Mouse (Mus musculus) kidney, embryonic 14.5 days (tissue): ENCODE data around the gene Atf7ip2. TPM values are rescaled to one million over a fixed set of nuclear protein-coding genes. Genes with fewer than 3 reads are reported as not detected.
"Not testable (repeated sequence)": the region's sequence is repeated elsewhere in the genome, so short reads cannot be mapped to it uniquely, and the experiment has no call there.

Experiments used
- ATAC-seq: fragments of 200-750 bp; cut with Nextera tagmentation; 2 replicates; pipeline ENCODE4 v1.8.0; 2017; ENCODE audit warnings: moderate number of reproducible peaks, mild to moderate bottlenecking, moderate TSS enrichment, moderate library complexity; ENCODE audit not compliant: low FRiP score, low TSS enrichment
- H3K27ac ChIP-seq: fragments of 300-500 bp; sonication (generic); 2 replicates; pipeline ENCODE4 v1.5.1; 2014; ENCODE audit warnings: low read depth, mild to moderate bottlenecking, low read length, moderate library complexity, mixed read lengths
- H3K27me3 ChIP-seq: fragments of 300-500 bp; sonication (generic); 2 replicates; pipeline ENCODE4 v1.6.1; 2014; ENCODE audit warnings: mild to moderate bottlenecking, low read length; ENCODE audit not compliant: control insufficient read depth, insufficient read depth
- H3K36me3 ChIP-seq: fragments of 300-500 bp; sonication (generic); 2 replicates; pipeline ENCODE4 v1.6.1; 2014; ENCODE audit warnings: low read length, mixed read lengths; ENCODE audit not compliant: control insufficient read depth, insufficient read depth
- H3K4me1 ChIP-seq: fragments of 300-500 bp; sonication (generic); 2 replicates; pipeline ENCODE4 v1.6.1; 2014; ENCODE audit warnings: low read length, mixed read lengths; ENCODE audit not compliant: control insufficient read depth, insufficient read depth
- H3K4me2 ChIP-seq: fragments of 300-500 bp; sonication (generic); replicated peaks from 2 replicates; pipeline ENCODE4 v1.6.1; 2014; ENCODE audit warnings: low read depth, mild to moderate bottlenecking, low read length
- H3K4me3 ChIP-seq: fragments of 300-500 bp; sonication (generic); 2 replicates; pipeline ENCODE4 v1.5.1; 2014; ENCODE audit warnings: mild to moderate bottlenecking, low read length
- H3K9ac ChIP-seq: fragments of 300-500 bp; sonication (generic); 2 replicates; pipeline ENCODE4 v1.6.1; 2014; ENCODE audit warnings: low read depth, mild to moderate bottlenecking, low read length, moderate library complexity
- H3K9me3 ChIP-seq: fragments of 300-500 bp; sonication (generic); 2 replicates; pipeline ENCODE4 v1.6.1; 2016; ENCODE audit warnings: low read length; ENCODE audit not compliant: control insufficient read depth
- WGBS: fragments of 180-500 bp; shearing (Covaris S2); extraction: QIAGEN DNeasy Blood & Tissue Kit; methylation state at CpG from one replicate; pipeline ENCODE4 v1.1.7; 2014; 5-methylcytosine and 5-hydroxymethylcytosine counted together
- polyA plus RNA-seq: library from polyadenylated mRNA; unstranded; fragments of >200 nt; fragmentation: Nextera tagmentation; extraction: Ambion mirVana; gene quantifications from 2 replicates; pipeline ENCODE4 v1.2.1, GENCODE M21; 2014

The Atf7ip2 gene
- polyA plus RNA-seq, 1 experiment from 2014 or later = 2.9 TPM

DNA sequence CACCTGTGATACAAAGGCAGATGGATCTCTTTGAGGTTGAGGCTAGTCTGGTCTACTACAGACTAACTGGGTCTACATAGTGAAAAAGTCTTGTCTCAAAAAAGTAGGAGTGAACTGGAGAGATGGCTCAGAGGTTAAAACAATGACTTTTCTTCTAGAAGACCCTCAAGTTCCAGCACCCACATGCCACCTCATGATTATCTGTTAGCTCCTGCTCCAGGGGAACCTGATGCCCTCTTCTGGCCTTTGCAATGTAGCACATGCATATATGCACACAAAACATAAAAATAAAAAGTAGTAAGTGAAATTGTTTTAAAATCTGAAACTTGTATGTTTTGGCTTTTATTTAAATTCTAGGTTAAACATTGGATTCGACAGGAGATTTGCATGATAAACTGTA is 16.3 kb downstream of the Atf7ip2 start:
- H3K27me3 ChIP-seq = no peaks in the 10 kb centered on the region
- no peak for ATAC-seq
- H3K4me3 ChIP-seq = no peak overlapping the region
- no peak overlapping the region for H3K4me2 ChIP-seq
- 93% methylated on average over 1 of the region's 1 CpGs for WGBS
- H3K9ac ChIP-seq = no peak overlapping the region
- no peaks in the 10 kb centered on the region for H3K36me3 ChIP-seq
- no peak overlapping the region for H3K27ac ChIP-seq
- no peaks in the 10 kb centered on the region for H3K4me1 ChIP-seq
- H3K9me3 ChIP-seq = no peaks in the 10 kb centered on the region

DNA sequence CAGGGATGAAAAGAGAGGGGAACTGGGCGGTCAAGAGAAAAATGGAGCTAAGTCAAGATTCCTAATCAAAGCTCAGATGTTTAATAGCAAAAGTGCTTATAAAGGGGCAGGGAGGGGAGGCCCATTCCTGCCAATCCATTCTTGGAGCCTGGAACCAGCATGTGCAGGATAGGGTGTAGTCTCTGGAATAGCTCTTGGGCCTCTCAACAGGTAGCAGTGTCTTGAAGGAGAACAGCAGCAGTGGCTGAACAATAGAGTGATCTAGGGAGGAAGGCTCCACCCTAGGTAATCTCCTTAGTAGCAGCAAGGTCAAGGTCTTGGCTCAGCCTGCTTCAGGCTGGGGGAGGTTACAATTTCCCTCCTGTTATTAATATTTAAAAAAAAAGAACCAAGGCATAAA is 23.9 kb downstream of the Atf7ip2 start:
- H3K9ac ChIP-seq, H3K4me2 ChIP-seq, H3K36me3 ChIP-seq, H3K27ac ChIP-seq, ATAC-seq, H3K4me3 ChIP-seq, H3K27me3 ChIP-seq, H3K4me1 ChIP-seq, H3K9me3 ChIP-seq: not testable (repeated sequence)
- WGBS = 96% methylated on average over 1 of the region's 1 CpGs

DNA sequence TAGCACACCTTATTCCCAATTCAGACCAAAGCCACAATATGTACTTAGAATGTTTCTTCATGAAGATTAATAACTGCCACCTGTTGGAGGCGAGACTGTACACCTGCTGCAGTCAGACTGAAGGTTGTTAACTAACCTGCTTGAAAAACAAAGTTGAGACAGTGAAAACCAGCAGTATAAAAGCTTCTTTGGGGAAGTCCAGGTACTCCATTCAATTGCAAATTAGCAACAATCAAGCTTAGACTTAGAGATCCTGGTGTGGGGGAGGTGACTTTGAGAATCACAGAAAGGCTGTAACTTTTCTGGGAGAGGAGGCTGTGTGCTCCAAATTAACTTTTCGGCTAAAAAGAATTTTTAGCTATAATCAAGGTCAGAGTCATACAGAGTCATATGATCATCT is 24.5 kb downstream of the Atf7ip2 start:
- not testable (repeated sequence) for H3K4me2 ChIP-seq, H3K4me1 ChIP-seq, ATAC-seq, H3K36me3 ChIP-seq, H3K27ac ChIP-seq, H3K4me3 ChIP-seq, H3K9me3 ChIP-seq, H3K27me3 ChIP-seq, H3K9ac ChIP-seq
- 86% methylated on average over 2 of the region's 2 CpGs for WGBS

DNA sequence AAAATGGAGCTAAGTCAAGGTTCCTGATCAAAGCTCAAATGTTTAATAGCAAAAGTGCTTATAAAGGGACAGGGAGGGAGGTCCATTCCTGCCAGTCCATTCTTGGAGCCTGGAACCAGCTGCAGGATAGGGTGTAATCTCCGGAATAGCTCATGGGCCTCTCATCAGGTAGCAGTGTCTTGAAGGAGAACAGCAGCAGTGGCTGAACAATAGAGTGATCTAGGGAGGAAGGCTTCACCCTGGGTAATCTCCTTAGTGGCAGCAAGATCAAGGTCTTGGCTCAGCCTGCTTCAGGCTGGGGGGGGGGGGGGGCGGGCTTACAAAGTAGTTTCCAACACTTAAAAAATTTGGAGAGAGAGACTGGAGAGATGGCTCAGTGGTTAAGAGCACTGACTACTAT is 34.8 kb downstream of the Atf7ip2 start:
- no peak overlapping the region for H3K4me3 ChIP-seq
- 76% methylated on average over 2 of the region's 2 CpGs for WGBS

DNA sequence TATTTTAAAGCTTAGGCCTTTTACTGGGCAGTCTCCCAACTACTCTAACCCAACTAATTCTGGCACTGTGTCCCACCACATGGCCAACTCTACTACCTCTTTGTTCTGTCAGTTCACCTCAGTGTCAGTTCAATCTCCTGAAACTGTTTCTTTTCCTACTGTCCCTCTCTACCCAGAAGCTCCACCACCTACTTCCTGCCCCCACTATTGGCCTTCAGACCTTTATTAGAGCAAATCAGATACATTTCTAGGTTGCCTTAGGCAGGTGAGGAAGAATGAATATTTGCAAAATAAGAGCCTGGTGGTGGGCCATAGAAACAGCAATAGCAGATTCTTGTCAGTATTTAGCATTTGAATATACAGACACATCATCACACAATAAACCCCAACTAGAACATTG is 44.1 kb downstream of the Atf7ip2 start:
- Histone ChIP-seq H3K27ac (no peak overlapping the region), H3K4me1 (no peaks in the 10 kb centered on the region), H3K9me3 (no peaks in the 10 kb centered on the region), H3K4me3 (no peak overlapping the region), H3K9ac (no peak overlapping the region), H3K4me2 (no peak overlapping the region), H3K27me3 (no peaks in the 10 kb centered on the region), H3K36me3 (no peaks in the 10 kb centered on the region)
- no peak for ATAC-seq

More for the DNA sequence above, 34.8 kb downstream of the Atf7ip2 start:
- Histone ChIP-seq H3K36me3 (no peaks in the 10 kb centered on the region), H3K9me3 (no peaks in the 10 kb centered on the region), H3K9ac (no peak overlapping the region), H3K4me2 (no peak overlapping the region), H3K27me3 (no peaks in the 10 kb centered on the region), H3K4me1 (no peaks in the 10 kb centered on the region), H3K27ac (no peak overlapping the region)
- ATAC-seq = no peak

DNA sequence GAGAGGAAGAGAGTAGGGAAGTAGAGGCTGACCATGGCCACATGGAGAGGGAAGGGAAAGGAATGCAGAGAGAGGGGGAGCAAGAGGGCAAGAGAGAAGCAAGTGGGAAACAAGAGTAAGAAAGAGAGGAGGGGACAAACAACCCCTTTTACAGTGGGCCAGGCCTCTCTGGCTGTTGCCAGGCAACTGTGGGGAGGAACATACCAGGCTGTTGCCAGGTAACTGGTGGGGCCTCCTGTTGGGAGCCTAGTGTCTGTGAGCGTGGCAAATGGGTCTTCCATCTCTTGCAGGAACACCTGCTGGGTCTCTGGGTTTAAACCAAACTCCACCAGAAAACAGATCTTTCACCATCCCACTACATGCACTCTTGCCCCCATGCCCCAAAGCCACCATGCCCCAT is 61.5 kb downstream of the Atf7ip2 start:
- Histone ChIP-seq H3K4me2 (no peak overlapping the region), H3K36me3 (no peaks in the 10 kb centered on the region), H3K27ac (no peak overlapping the region), H3K27me3 (no peaks in the 10 kb centered on the region), H3K9ac (no peak overlapping the region), H3K9me3 (no peaks in the 10 kb centered on the region), H3K4me1 (no peaks in the 10 kb centered on the region), H3K4me3 (no peak overlapping the region)
- WGBS = 71% methylated on average over 1 of the region's 1 CpGs
- no peak for ATAC-seq

DNA sequence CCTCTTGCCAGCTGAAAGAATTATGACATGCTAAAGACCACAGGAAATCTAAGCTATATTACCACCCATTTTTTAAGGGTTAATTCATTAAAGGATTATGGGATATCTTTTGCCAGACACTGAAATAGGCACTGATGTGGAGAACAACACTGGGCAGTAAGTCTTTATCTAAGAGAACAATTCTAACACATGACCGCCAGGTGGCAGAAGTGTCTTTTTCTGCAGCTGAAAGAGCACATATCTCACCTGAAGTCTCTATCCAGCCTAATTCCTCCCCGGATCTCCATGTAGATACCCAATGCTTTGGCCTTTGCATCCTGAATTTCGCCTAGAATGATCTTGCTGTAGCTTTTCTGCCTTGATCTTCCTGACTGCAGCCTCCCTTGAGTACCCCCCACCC is 79.7 kb downstream of the Atf7ip2 start:
- 23% methylated on average over 3 of the region's 3 CpGs for WGBS
- no peak overlapping the region for H3K27ac ChIP-seq
- no peak overlapping the region for H3K9ac ChIP-seq
- no peaks in the 10 kb centered on the region for H3K36me3 ChIP-seq
- no peaks in the 10 kb centered on the region for H3K4me1 ChIP-seq
- H3K27me3 ChIP-seq = no peaks in the 10 kb centered on the region
- no peak overlapping the region for H3K4me2 ChIP-seq
- H3K9me3 ChIP-seq = peaks cover 3% of the 10 kb centered on the region; the same call in 1 of the 2 replicates
- no peak overlapping the region for H3K4me3 ChIP-seq
- no peak for ATAC-seq

DNA sequence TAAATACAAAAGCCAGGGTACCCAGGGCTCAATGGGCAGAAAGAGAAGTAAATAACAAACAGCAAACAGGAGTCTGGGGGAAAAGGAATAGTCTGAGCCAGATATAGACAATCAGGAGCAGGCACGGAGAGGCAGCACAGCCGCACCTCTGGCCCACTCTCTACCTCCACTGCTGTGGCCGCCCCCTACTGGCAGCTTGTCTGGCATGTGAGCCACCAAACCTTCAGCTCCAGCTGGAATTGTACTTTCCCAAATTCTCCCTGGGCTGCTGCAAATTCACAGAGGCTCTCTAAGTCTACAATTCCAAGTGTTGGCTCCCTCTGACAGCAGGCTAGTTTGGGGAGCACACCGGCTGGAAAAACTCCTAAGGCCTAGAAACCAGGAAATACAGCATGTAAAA is 82.0 kb downstream of the Atf7ip2 start:
- Histone ChIP-seq H3K4me3 (no peak overlapping the region), H3K27ac (no peak overlapping the region), H3K4me2 (no peak overlapping the region), H3K4me1 (no peaks in the 10 kb centered on the region), H3K27me3 (no peaks in the 10 kb centered on the region), H3K9me3 (peaks cover 3% of the 10 kb centered on the region; the same call in 1 of the 2 replicates), H3K36me3 (no peaks in the 10 kb centered on the region), H3K9ac (no peak overlapping the region)
- WGBS = 69% methylated on average over 4 of the region's 4 CpGs
- no peak for ATAC-seq

DNA sequence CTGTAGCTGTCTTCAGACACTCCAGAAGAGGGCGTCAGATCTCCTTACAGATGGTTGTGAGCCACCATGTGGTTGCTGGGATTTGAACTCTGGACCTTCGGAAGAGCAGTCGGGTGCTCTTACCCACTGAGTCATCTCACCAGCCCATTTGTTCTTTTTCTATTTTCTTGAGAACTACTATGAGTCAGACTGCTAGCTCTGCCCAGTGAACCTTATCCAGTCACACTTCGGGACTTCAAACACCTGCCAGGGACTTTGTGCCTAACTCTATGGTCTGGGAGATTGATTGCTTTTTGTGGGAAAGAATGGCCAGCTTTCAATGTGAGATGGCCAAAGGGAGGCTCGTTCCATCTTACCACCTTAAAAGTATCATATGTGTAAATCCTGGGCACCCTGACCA is 84.3 kb downstream of the Atf7ip2 start:
- WGBS = 74% methylated on average over 5 of the region's 5 CpGs
- not testable (repeated sequence) for H3K9ac ChIP-seq, ATAC-seq

More for the DNA sequence above, 84.3 kb downstream of the Atf7ip2 start:
- H3K4me3 ChIP-seq, H3K36me3 ChIP-seq, H3K27me3 ChIP-seq, H3K4me2 ChIP-seq, H3K9me3 ChIP-seq, H3K4me1 ChIP-seq, H3K27ac ChIP-seq: not testable (repeated sequence)
